Mouse (Mus musculus): ENCODE results near the gene Gls2. TPM values are rescaled to one million over a fixed set of nuclear protein-coding genes. Genes with fewer than 3 reads are reported as not detected.

The Gls2 gene
- polyA plus RNA-seq, 1 experiment from 2014 or later: 0.96 TPM

- H3K27me3 ChIP-seq (ENCODE audit: low read depth, poor library complexity, severe bottlenecking): no peaks in the 10 kb centered on the region
- H3K9me3 ChIP-seq (replicated peaks): no peaks in the 10 kb centered on the region
- H3K4me1 ChIP-seq: no peaks in the 10 kb centered on the region
- DNase-seq (ENCODE audit: low spot score): no peak
- H3K4me3 ChIP-seq: no peak overlapping the region
- no peak overlapping the region for H3K27ac ChIP-seq (replicated peaks)
- 89% methylated on average over 17 of the region's 17 CpGs for WGBS
- H3K36me3 ChIP-seq: peaks cover 100% of the 10 kb centered on the region
Observed at GRCm38 (mm10) chr10:128247020-128247732, 52.9 kb downstream of the Gls2 start.

- no peaks in the 10 kb centered on the region for H3K4me1 ChIP-seq
- peaks cover 83% of the 10 kb centered on the region for H3K36me3 ChIP-seq
- 96% methylated on average over 13 of the region's 13 CpGs for WGBS
- H3K27ac ChIP-seq (replicated peaks): no peak overlapping the region
- H3K27me3 ChIP-seq (ENCODE audit: low read depth, poor library complexity, severe bottlenecking): no peaks in the 10 kb centered on the region
- no peak overlapping the region for H3K4me3 ChIP-seq
- H3K9me3 ChIP-seq (replicated peaks): no peaks in the 10 kb centered on the region
- DNase-seq (ENCODE audit: low spot score): no peak
Observed at GRCm38 (mm10) chr10:128250565-128250964, 56.3 kb downstream of the Gls2 start.

DNA sequence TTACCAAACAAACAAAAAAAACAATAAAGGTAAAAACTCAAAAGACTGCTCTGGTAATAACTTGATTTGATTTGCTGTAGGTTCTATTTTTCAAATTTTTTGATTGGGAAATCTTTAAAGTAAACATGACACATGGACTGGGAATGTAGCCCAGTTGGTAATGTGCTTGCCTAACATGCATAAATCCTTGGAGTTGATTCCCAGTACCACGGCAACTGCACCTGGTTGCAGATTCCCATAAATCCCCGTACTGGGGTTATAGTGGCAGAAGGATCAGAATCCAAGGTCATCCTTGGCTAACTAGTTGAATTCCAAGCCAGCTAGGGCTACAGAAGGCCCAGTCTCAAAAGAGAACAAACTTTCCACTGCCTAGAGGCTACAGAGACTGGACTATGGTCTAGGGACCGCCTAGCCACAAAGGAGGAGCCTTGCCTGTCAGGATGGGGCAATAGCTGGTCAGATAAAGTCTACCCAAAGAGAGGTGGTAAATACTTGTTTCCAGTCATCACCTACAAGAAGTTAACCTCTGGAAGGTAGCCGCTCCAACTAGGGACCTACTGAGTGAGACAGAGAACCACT lies 59.5 kb downstream of the Gls2 start, which contains the start of gene Apon:
Gene Apon, plus strand, starts transcription at position 420 of the 579 bp plus-strand sequence.
- H3K9me3 ChIP-seq (replicated peaks): no peaks in the 10 kb centered on the region
- no peaks in the 10 kb centered on the region for H3K4me1 ChIP-seq
- no peak within 1 kb of the TSS for H3K4me3 ChIP-seq
- no peak within 1 kb of the TSS for H3K27ac ChIP-seq (replicated peaks)
- no peaks in the 10 kb centered on the region for H3K27me3 ChIP-seq (ENCODE audit: low read depth, poor library complexity, severe bottlenecking)
- WGBS: 91% methylated on average over 4 of the region's 4 CpGs
- H3K36me3 ChIP-seq: peaks cover 51% of the 10 kb centered on the region
- DNase-seq (ENCODE audit: low spot score): no peak

GRCm38 (mm10) chr10:128255925-128256324 lies 61.7 kb downstream of the Gls2 start:
- no peak for DNase-seq (ENCODE audit: low spot score)
- Histone ChIP-seq H3K27ac (replicated peaks) (no peak overlapping the region), H3K36me3 (peaks cover 30% of the 10 kb centered on the region), H3K4me3 (no peak overlapping the region), H3K27me3 (ENCODE audit: low read depth, poor library complexity, severe bottlenecking) (no peaks in the 10 kb centered on the region), H3K4me1 (no peaks in the 10 kb centered on the region), H3K9me3 (replicated peaks) (no peaks in the 10 kb centered on the region)
- 91% methylated on average over 8 of the region's 8 CpGs for WGBS

DNA sequence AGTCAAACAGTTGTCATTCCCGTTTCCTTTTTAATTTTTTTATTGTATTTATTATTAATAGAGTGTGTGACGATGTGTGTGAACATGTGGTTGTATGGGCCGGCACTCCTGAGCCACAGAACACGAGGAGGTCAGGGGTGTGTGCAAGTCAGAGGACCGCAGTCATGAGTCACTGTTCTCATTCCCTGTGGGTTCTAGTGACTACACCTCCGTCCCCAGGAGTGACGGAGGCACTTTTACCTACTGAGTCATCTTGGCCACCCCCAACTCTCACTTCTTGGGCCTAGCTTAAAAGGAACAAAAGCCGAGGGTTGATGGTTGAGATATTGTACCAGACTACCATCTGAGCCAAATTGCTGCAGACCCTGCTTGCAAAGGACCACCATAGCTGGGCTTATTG lies 62.1 kb downstream of the Gls2 start:
- DNase-seq (ENCODE audit: low spot score): no peak
- Histone ChIP-seq H3K27ac (replicated peaks) (no peak overlapping the region), H3K4me1 (no peaks in the 10 kb centered on the region), H3K9me3 (replicated peaks) (no peaks in the 10 kb centered on the region), H3K4me3 (no peak overlapping the region), H3K27me3 (ENCODE audit: low read depth, poor library complexity, severe bottlenecking) (no peaks in the 10 kb centered on the region), H3K36me3 (peaks cover 26% of the 10 kb centered on the region)
- WGBS: 92% methylated on average over 8 of the region's 8 CpGs

DNA sequence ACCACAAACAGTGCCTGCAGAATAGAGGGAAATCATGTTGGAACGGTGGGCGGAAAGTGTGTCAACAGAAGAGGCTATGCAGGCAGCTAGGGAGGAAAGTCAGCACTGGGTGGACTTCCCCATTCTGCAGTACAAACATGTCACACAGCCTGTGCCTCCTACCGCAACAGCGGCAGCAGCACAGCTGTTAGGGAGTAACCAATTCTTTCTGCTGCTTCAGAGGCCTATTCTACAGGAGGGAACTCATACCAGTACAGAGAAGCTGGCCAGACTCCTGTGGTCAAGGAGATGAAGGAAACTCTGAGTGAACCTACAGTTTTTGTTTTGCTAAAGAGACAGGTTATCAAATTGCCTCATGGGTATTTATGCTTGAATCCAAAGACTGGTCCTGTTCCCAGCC lies 64.7 kb downstream of the Gls2 start:
- H3K4me3 ChIP-seq: no peak overlapping the region
- no peaks in the 10 kb centered on the region for H3K27me3 ChIP-seq (ENCODE audit: low read depth, poor library complexity, severe bottlenecking)
- H3K36me3 ChIP-seq: no peaks in the 10 kb centered on the region
- no peak overlapping the region for H3K27ac ChIP-seq (replicated peaks)
- no peaks in the 10 kb centered on the region for H3K4me1 ChIP-seq
- 89% methylated on average over 4 of the region's 4 CpGs for WGBS
- no peak for DNase-seq (ENCODE audit: low spot score)
- no peaks in the 10 kb centered on the region for H3K9me3 ChIP-seq (replicated peaks)

Other genes with a start within 250 kb of the Gls2 start
- not detected in 2 replicates for gene Hsd17b6, start 186.8 kb upstream of the Gls2 start, polyA plus RNA-seq (2016; fragmentation: Nextera tagmentation; extraction: Ambion mirVana)
- gene Prim1, start 179.3 kb upstream of the Gls2 start, polyA plus RNA-seq (2016; fragmentation: Nextera tagmentation; extraction: Ambion mirVana): 105 and 114 TPM in 2 replicates
- gene Naca, start 158.9 kb upstream of the Gls2 start, polyA plus RNA-seq (2016; fragmentation: Nextera tagmentation; extraction: Ambion mirVana): 814 and 925 TPM in 2 replicates
- 669 and 729 TPM in 2 replicates for gene Ptges3, start 135.5 kb upstream of the Gls2 start, polyA plus RNA-seq (2016; fragmentation: Nextera tagmentation; extraction: Ambion mirVana)
- gene Atp5b, start 111.2 kb upstream of the Gls2 start, polyA plus RNA-seq (2016; fragmentation: Nextera tagmentation; extraction: Ambion mirVana): 2,205 and 2,316 TPM in 2 replicates
- gene Baz2a, start 102.9 kb upstream of the Gls2 start, polyA plus RNA-seq (2016; fragmentation: Nextera tagmentation; extraction: Ambion mirVana): 14.3 and 16.7 TPM in 2 replicates
- gene Rbms2, start 14.2 kb upstream of the Gls2 start, polyA plus RNA-seq (2016; fragmentation: Nextera tagmentation; extraction: Ambion mirVana): 24.3 and 25.0 TPM in 2 replicates
- 28.3 and 32.7 TPM in 2 replicates for gene Spryd4, start 17.4 kb downstream of the Gls2 start, polyA plus RNA-seq (2016; fragmentation: Nextera tagmentation; extraction: Ambion mirVana)
- gene Mip, start 31.4 kb downstream of the Gls2 start, polyA plus RNA-seq (2016; fragmentation: Nextera tagmentation; extraction: Ambion mirVana): 0.21 TPM in 1 of 2 replicates, not detected in the other
- gene Timeless, start 37.6 kb downstream of the Gls2 start, polyA plus RNA-seq (2016; fragmentation: Nextera tagmentation; extraction: Ambion mirVana): 86.6 and 89.4 TPM in 2 replicates
- gene Apon, start 59.6 kb downstream of the Gls2 start, polyA plus RNA-seq (2016; fragmentation: Nextera tagmentation; extraction: Ambion mirVana): 0.73 and 0.77 TPM in 2 replicates
- not detected in 2 replicates for gene Apof, start 74.2 kb downstream of the Gls2 start, polyA plus RNA-seq (2016; fragmentation: Nextera tagmentation; extraction: Ambion mirVana)
- 12.6 and 16.1 TPM in 2 replicates for gene Stat2, start 76.1 kb downstream of the Gls2 start, polyA plus RNA-seq (2016; fragmentation: Nextera tagmentation; extraction: Ambion mirVana)
- not detected in 2 replicates for gene Il23a, start 104.3 kb downstream of the Gls2 start, polyA plus RNA-seq (2016; fragmentation: Nextera tagmentation; extraction: Ambion mirVana)
- 43.3 and 50.2 TPM in 2 replicates for gene Pan2, start 108.9 kb downstream of the Gls2 start, polyA plus RNA-seq (2016; fragmentation: Nextera tagmentation; extraction: Ambion mirVana)
- gene Cnpy2, start 128.0 kb downstream of the Gls2 start, polyA plus RNA-seq (2016; fragmentation: Nextera tagmentation; extraction: Ambion mirVana): 245 and 259 TPM in 2 replicates
- 237 and 248 TPM in 2 replicates for gene Cs, start 143.3 kb downstream of the Gls2 start, polyA plus RNA-seq (2016; fragmentation: Nextera tagmentation; extraction: Ambion mirVana)
- 13.2 and 18.8 TPM in 2 replicates for gene Coq10a, start 174.5 kb downstream of the Gls2 start, polyA plus RNA-seq (2016; fragmentation: Nextera tagmentation; extraction: Ambion mirVana)
- 9.0 and 9.2 TPM in 2 replicates for gene Ankrd52, start 182.7 kb downstream of the Gls2 start, polyA plus RNA-seq (2016; fragmentation: Nextera tagmentation; extraction: Ambion mirVana)
- gene Slc39a5, start 206.8 kb downstream of the Gls2 start, polyA plus RNA-seq (2016; fragmentation: Nextera tagmentation; extraction: Ambion mirVana): 0.06 and 0.19 TPM in 2 replicates
- 149 and 151 TPM in 2 replicates for gene Nabp2, start 217.0 kb downstream of the Gls2 start, polyA plus RNA-seq (2016; fragmentation: Nextera tagmentation; extraction: Ambion mirVana)
- gene Rnf41, start 217.2 kb downstream of the Gls2 start, polyA plus RNA-seq (2016; fragmentation: Nextera tagmentation; extraction: Ambion mirVana): 42.0 and 49.2 TPM in 2 replicates